Mouse (Mus musculus): Measurements from ENCODE around the gene Msh3.

- TF ChIP-seq CTCF (IDR thresholded peaks at IDR 0.05; ENCODE audit: borderline replicate concordance, insufficient read depth, low read length) (no peak), POLR2A (IDR thresholded peaks at IDR 0.05; ENCODE audit: low read depth, low read length) (no peak)
These were observed 16.9 kb downstream of the Msh3 start for GRCm38 (mm10) chr13:92337773-92338462.
